Mouse (Mus musculus) frontal cortex, adult 2 months (tissue): ENCODE measurements around the gene Ccdc182. TPM values are rescaled to one million over a fixed set of nuclear protein-coding genes. Genes with fewer than 3 reads are reported as not detected.

ENCODE experiments used
- DNase-seq, 2 experiments: peaks; one replicate each; pipeline ENCODE4 v3.0.0; 2022; ENCODE audit warnings: low spot score in 1 of 2; ENCODE audit errors: extremely low spot score in 1 of 2
- polyA plus RNA-seq: library from polyadenylated mRNA; depleted of rRNA; stranded (reverse); fragments of >200 nt; gene quantifications from 2 replicates; pipeline ENCODE4 v1.2.3, GENCODE M21; 2012; rRNA removed

Gene Ccdc182
- polyA plus RNA-seq, 1 experiment: not detected

DNA sequence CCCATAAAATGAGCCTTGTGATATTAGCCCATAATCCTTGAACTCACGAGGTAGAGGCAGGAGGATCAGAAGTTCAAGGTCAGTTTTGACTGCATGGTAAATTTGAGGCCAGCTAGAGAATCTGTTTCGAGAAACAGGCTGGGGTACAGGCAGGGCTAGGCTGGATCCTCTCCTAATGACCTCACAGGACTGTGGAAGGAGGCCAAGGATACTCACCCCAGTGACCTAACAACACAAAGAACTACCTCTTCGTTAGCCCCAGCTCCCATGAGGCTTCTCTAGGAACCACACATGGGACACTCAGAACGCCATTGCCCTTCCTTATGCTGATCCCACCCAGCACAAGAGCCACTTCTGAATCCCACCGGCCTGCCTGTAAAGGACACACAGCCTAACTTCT, 25.0 kb downstream of the Ccdc182 start:
- DNase-seq: no peak

GRCm38 (mm10) chr11:88327016-88327415, 33.2 kb downstream of the Ccdc182 start:
- no peak for DNase-seq

GRCm38 (mm10) chr11:88328813-88329595, 35.1 kb downstream of the Ccdc182 start:
- DNase-seq: peak in 1 of 2 experiments; percentile 9

- peak in 1 of 2 experiments; percentile 25 for DNase-seq
These were observed 36.9 kb downstream of the Ccdc182 start for GRCm38 (mm10) chr11:88330799-88331198.

GRCm38 (mm10) chr11:88331722-88332121, 37.9 kb downstream of the Ccdc182 start:
- no peak for DNase-seq

DNA sequence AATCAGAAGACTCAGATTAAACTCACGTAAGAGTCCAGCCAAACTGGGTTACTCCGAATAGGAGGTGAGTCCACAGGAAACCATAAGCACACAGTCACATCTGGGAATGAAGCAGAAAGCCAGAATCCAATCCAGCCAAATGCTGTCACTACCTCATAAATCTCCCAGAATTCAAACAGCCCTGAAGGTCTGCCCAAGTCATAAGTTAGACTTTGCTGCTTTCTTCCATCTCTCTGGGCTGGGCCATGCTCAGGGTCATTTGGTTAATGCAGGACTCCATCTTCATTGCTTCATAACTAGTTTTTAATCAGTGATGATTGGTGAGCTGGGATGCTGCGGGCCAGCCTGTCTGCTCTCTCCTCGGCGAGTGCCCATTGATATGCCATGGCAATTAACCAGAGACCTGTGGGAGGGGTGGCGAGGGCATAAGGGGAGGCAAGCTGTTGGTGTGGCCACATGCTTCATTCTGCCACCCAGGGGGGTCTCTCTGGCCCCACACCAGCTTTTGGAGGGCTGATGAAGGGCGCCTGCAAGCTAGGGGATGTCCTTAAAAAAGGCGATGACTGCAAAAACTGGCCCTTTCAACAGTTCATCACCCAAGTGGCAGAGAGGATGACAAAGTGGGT, 38.6 kb downstream of the Ccdc182 start:
- DNase-seq: no peak

DNA sequence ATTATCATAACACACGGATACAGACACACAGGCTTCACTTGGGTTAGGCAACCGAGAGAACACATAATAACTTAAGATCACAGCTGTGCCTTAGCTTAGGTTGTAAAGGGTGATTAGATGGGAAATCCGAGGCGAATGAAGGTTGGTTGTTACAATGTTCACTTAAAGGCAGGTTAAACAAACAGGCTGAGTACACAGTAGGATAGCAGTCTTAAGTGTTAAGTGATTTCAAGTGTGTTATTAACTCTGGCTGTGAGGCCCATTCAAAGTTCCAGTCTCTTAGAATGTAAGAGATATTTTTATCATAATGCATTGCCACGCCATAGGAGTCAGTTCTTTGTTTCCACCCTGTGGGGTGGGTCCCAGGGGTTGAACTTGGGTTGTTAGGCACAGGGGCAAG, 41.0 kb downstream of the Ccdc182 start:
- no peak for DNase-seq

- no peak for DNase-seq
These were observed 44.1 kb downstream of the Ccdc182 start for GRCm38 (mm10) chr11:88337926-88338325.

Other genes starting within 250 kb of the Ccdc182 start
- gene Srsf1, start 246.7 kb upstream of the Ccdc182 start, polyA plus RNA-seq: 337 and 338 TPM in 2 replicates
- 23.2 and 24.3 TPM in 2 replicates for gene Vezf1, start 225.8 kb upstream of the Ccdc182 start, polyA plus RNA-seq
- gene Cuedc1, start 196.0 kb upstream of the Ccdc182 start, polyA plus RNA-seq: 28.0 and 32.7 TPM in 2 replicates
- gene Mrps23, start 89.7 kb upstream of the Ccdc182 start, polyA plus RNA-seq: 71.1 and 76.6 TPM in 2 replicates